Mouse (Mus musculus): ENCODE results near the gene Wnt6.

DNA sequence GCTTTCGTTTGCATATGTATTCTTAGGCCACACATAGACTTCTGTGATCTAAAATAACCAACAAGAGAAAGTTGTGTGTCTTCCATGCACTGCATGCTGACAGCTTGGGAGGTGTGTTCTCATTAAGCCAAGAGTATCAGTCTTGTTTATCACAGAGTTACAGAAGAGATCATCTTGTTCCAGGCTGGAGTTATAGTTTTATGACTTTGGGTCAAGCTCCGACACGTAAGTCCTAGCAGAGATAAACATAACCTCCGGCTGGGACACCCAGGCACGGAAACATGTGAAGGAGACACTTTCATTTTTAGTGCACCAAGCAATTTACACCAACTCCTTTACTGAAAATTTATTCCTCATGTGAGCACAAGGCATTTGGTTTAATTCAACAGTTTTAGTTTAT lies 45.6 kb upstream of the Wnt6 start:
- TF ChIP-seq CTCF (IDR thresholded peaks at IDR 0.05) (no peak), EP300 (IDR thresholded peaks at IDR 0.05) (no peak)
